Mouse (Mus musculus) heart, postnatal 0 days (tissue): ENCODE measurements around the gene Prm1. TPM values are rescaled to one million over a fixed set of nuclear protein-coding genes. Genes with fewer than 3 reads are reported as not detected.

Experiments used
- ATAC-seq: fragments of 200-750 bp; cut with Nextera tagmentation; 2 replicates; pipeline ENCODE4 v1.8.0; 2017; ENCODE audit warnings: low read depth, moderate number of reproducible peaks, moderate library complexity; ENCODE audit not compliant: insufficient read depth
- DNase-seq: peaks from one replicate; pipeline ENCODE4 v3.0.0-alpha.2; 2016; ENCODE audit warnings: low spot score
- H3K27ac ChIP-seq: fragments of 300-500 bp; sonication (generic); 2 replicates; pipeline ENCODE4 v1.5.1; 2014; ENCODE audit warnings: low read depth, mild to moderate bottlenecking
- H3K27me3 ChIP-seq: fragments of 300-500 bp; sonication (generic); 2 replicates; pipeline ENCODE4 v1.6.1; 2014; ENCODE audit warnings: low read length, mixed read lengths; ENCODE audit not compliant: control insufficient read depth, insufficient read depth
- H3K36me3 ChIP-seq: fragments of 300-500 bp; sonication (generic); replicated peaks from 2 replicates; pipeline ENCODE4 v1.6.1; 2014; ENCODE audit warnings: low read length, mixed read lengths; ENCODE audit not compliant: control insufficient read depth, insufficient read depth
- H3K4me1 ChIP-seq: fragments of 300-500 bp; sonication (generic); 2 replicates; pipeline ENCODE4 v1.6.1; 2014; ENCODE audit warnings: antibody characterized with exemption; ENCODE audit not compliant: control insufficient read depth, insufficient read depth
- H3K4me2 ChIP-seq: fragments of 300-500 bp; sonication (generic); 2 replicates; pipeline ENCODE4 v1.6.1; 2014; ENCODE audit warnings: low read depth, mild to moderate bottlenecking, low read length, moderate library complexity
- H3K4me3 ChIP-seq: fragments of 300-500 bp; sonication (generic); 2 replicates; pipeline ENCODE4 v1.5.1; 2014; ENCODE audit warnings: low read depth, low read length
- H3K9ac ChIP-seq: fragments of 300-500 bp; sonication (generic); replicated peaks from 2 replicates; pipeline ENCODE4 v1.6.1; 2014; ENCODE audit warnings: low read depth, low read length, mixed read lengths
- H3K9me3 ChIP-seq: fragments of 300-500 bp; sonication (generic); replicated peaks from 2 replicates; pipeline ENCODE4 v1.6.1; 2016; ENCODE audit warnings: low read length; ENCODE audit not compliant: control insufficient read depth
- CTCF ChIP-seq: IDR thresholded peaks from 2 replicates; pipeline ENCODE4 v1.5.1; 2016; ENCODE audit warnings: antibody characterized with exemption, control low read depth, low read depth
- EP300 ChIP-seq: IDR thresholded peaks from 2 replicates; pipeline ENCODE4 v1.6.1; 2016; ENCODE audit warnings: antibody characterized with exemption, low read depth
- WGBS: fragments of 180-500 bp; shearing (Covaris S2); extraction: QIAGEN DNeasy Blood & Tissue Kit; methylation state at CpG from one replicate; pipeline ENCODE4 v1.1.7; 2014; 5-methylcytosine and 5-hydroxymethylcytosine counted together
- polyA plus RNA-seq: library from polyadenylated mRNA; unstranded; fragments of >200 nt; fragmentation: Nextera tagmentation; extraction: Ambion mirVana; gene quantifications from 2 replicates; pipeline ENCODE4 v1.2.1, GENCODE M21; 2015
- total RNA-seq: library from RNA; depleted of rRNA; stranded (reverse); fragments of >200 nt; gene quantifications from 2 replicates; pipeline ENCODE4 v1.2.3, GENCODE M21; 2014; ENCODE audit warnings: low replicate concordance; rRNA removed

Prm1 gene
- total and polyA plus RNA-seq, 2 experiments from 2014 or later = not detected

DNA sequence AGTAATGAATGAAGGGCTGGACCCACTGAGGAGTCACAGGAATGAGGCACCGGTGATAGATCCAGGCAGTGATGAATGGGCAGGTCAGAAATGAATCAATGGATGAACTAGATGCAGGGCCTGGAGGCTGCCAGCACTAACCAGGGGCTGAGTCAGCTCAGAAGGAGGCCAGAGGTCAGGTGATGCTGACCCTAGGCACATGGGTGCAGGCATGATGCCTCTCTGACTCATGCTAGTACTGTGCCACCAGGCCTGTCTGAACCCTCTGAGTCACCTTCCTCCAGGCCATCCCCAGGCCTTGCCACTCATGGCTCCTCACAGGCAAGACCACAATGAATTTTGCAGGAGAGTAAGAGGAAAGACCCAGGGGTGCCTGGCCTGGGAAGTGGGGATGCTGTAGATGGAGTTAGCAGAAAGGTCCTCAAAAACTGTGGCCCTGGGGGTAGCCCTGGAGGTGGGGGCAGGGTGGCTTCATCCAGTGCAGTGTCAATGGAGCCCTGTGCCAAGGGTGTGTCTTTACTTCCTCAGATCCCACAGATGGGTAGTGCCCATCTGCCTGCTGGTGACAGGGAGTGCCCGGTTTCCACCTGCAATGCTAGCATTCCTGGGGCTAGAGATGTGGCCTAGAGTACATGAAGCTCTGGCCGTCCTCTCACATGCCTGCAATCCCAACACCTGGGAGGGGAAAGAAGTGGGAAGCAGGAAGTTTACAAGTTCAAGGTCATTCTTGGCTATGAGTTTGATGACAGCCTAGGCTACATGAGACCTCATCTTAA is 50.9 kb downstream of the Prm1 start:
- Histone ChIP-seq H3K27me3 (no peaks in the 10 kb centered on the region; the same call in 1 of the 2 replicates), H3K36me3 (no peaks in the 10 kb centered on the region), H3K9me3 (no peaks in the 10 kb centered on the region), H3K4me1 (peaks cover 4% of the 10 kb centered on the region; the same call in 1 of the 2 replicates), H3K4me2 (no peak overlapping the region), H3K27ac (no peak overlapping the region), H3K9ac (no peak overlapping the region), H3K4me3 (no peak overlapping the region)
- no peak for DNase-seq
- 92% methylated on average over 3 of the region's 3 CpGs for WGBS
- no peak for ATAC-seq
- TF ChIP-seq CTCF = no peak
- no peak for TF ChIP-seq EP300

DNA sequence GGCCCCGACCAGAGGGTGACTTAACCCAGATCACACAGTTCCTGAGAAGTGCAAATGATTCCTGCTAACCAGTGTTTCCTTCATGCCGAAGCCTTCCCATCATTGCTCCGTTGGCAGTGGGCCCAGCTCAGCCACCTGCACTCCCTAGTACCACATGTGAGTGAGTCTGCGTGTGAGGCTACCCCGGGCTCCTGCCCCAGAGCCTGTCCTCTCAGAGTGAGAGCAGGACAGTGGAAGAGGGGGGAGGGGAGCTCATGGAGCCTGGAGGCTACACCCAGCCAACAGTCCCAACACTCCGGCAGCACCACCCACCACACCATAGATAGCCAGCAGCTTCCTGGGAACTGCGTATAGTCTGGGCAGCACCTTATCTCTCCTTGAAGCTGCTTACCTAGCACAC is 55.8 kb downstream of the Prm1 start:
- H3K27me3 ChIP-seq = no peaks in the 10 kb centered on the region
- peak; percentile 35 for DNase-seq
- TF ChIP-seq CTCF (no peak), EP300 (no peak)
- WGBS = 21% methylated on average over 7 of the region's 7 CpGs
- no peak overlapping the region for H3K27ac ChIP-seq
- no peak overlapping the region for H3K4me3 ChIP-seq
- ATAC-seq = peak; percentile 70
- H3K36me3 ChIP-seq = no peaks in the 10 kb centered on the region
- no peak overlapping the region for H3K4me2 ChIP-seq
- no peak overlapping the region for H3K9ac ChIP-seq
- H3K9me3 ChIP-seq = no peaks in the 10 kb centered on the region
- peaks cover 9% of the 10 kb centered on the region; the same call in 1 of the 2 replicates for H3K4me1 ChIP-seq

DNA sequence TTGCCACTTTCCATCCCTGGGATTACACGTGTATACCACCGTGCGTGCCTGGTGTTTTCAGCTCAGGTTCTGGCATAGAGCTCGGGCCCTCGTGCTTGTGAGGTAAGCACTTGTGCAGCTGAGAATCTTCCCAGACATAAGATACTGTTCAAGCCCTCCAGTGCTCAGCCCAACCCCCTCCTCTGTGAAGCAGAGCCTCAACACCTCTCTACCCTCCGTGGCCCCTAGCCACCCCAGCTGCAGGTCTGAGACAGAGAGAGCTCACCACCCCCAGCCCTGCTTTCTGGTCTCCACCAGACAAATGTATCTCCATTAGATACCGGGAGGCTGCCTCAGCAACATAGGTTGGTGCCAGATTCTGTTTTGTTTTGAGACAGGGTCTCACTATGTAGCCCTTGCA is 56.4 kb downstream of the Prm1 start:
- H3K4me2 ChIP-seq = no peak overlapping the region
- ATAC-seq (no peak), DNase-seq (no peak)
- H3K4me1 ChIP-seq = peaks cover 9% of the 10 kb centered on the region; the same call in 1 of the 2 replicates
- no peaks in the 10 kb centered on the region for H3K36me3 ChIP-seq
- no peak overlapping the region for H3K27ac ChIP-seq
- no peak for TF ChIP-seq CTCF
- no peak overlapping the region for H3K9ac ChIP-seq
- WGBS = 23% methylated on average over 7 of the region's 7 CpGs
- H3K4me3 ChIP-seq = no peak overlapping the region
- H3K27me3 ChIP-seq = no peaks in the 10 kb centered on the region
- H3K9me3 ChIP-seq = no peaks in the 10 kb centered on the region

Other genes with a start within 250 kb of the Prm1 start
- gene Socs1, start 20.3 kb downstream of the Prm1 start, total RNA-seq = 0.80 and 5.0 TPM in 2 replicates
- gene Socs1, start 20.3 kb downstream of the Prm1 start, polyA plus RNA-seq = 2.7 and 3.2 TPM in 2 replicates
- gene Tnp2, start 17.2 kb downstream of the Prm1 start, total RNA-seq = not detected in 2 replicates
- gene Tnp2, start 17.2 kb downstream of the Prm1 start, polyA plus RNA-seq = not detected in 2 replicates
- not detected in 2 replicates for gene Prm3, start 14.9 kb downstream of the Prm1 start, total RNA-seq
- not detected in 2 replicates for gene Prm3, start 14.9 kb downstream of the Prm1 start, polyA plus RNA-seq
- not detected in 2 replicates for gene Prm2, start 9.7 kb downstream of the Prm1 start, total RNA-seq
- gene Prm2, start 9.7 kb downstream of the Prm1 start, polyA plus RNA-seq = not detected in 2 replicates
- not detected in 2 replicates for gene Gm11172, start 7.1 kb upstream of the Prm1 start, total RNA-seq
- gene Gm11172, start 7.1 kb upstream of the Prm1 start, polyA plus RNA-seq = not detected in 2 replicates
- gene Rmi2, start 29.2 kb upstream of the Prm1 start, total RNA-seq = 1.6 and 2.1 TPM in 2 replicates
- gene Rmi2, start 29.2 kb upstream of the Prm1 start, polyA plus RNA-seq = 0.83 and 1.2 TPM in 2 replicates